Mouse (Mus musculus) forebrain, embryonic 10.5 days (tissue): ENCODE data around the gene Thumpd2. TPM values are rescaled to one million over a fixed set of nuclear protein-coding genes. Genes with fewer than 3 reads are reported as not detected.
A peak's percentile ranks its signal among the peaks of the same experiment; 100 is the strongest.

Experiments
- DNase-seq: peaks from one replicate; pipeline ENCODE4 v3.0.0-alpha.2; 2017; ENCODE audit warnings: low spot score; ENCODE audit errors: extremely low spot score
- H3K27ac ChIP-seq: fragments of 300-500 bp; sonication (generic); 2 replicates; pipeline ENCODE4 v1.5.1; 2016; ENCODE audit warnings: mild to moderate bottlenecking
- H3K27me3 ChIP-seq: fragments of 300-500 bp; sonication (generic); 2 replicates; pipeline ENCODE4 v1.6.1; 2016; ENCODE audit warnings: mild to moderate bottlenecking; ENCODE audit not compliant: poor library complexity, severe bottlenecking
- H3K36me3 ChIP-seq: fragments of 300-500 bp; sonication (generic); replicated peaks from 2 replicates; pipeline ENCODE4 v1.6.1; 2016; ENCODE audit warnings: mild to moderate bottlenecking, moderate library complexity
- H3K4me1 ChIP-seq: fragments of 300-500 bp; sonication (generic); 2 replicates; pipeline ENCODE4 v1.6.1; 2016
- H3K4me3 ChIP-seq: fragments of 300-500 bp; sonication (generic); 2 replicates; pipeline ENCODE4 v1.5.1; 2016; ENCODE audit warnings: mild to moderate bottlenecking, moderate library complexity
- H3K9me3 ChIP-seq: fragments of 300-500 bp; sonication (generic); 2 replicates; pipeline ENCODE4 v1.6.1; 2016; ENCODE audit warnings: mild to moderate bottlenecking, moderate library complexity
- WGBS: fragments of 180-500 bp; shearing (Covaris S2); methylation state at CpG from one replicate; pipeline ENCODE4 v1.1.7; 2016; 5-methylcytosine and 5-hydroxymethylcytosine counted together
- polyA plus RNA-seq: library from polyadenylated mRNA; unstranded; fragments of >200 nt; fragmentation: Nextera tagmentation; extraction: Ambion mirVana; gene quantifications from 2 replicates; pipeline ENCODE4 v1.2.1, GENCODE M21; 2016

Gene Thumpd2
- polyA plus RNA-seq, 1 experiment from 2014 or later: 15.9 TPM

DNA sequence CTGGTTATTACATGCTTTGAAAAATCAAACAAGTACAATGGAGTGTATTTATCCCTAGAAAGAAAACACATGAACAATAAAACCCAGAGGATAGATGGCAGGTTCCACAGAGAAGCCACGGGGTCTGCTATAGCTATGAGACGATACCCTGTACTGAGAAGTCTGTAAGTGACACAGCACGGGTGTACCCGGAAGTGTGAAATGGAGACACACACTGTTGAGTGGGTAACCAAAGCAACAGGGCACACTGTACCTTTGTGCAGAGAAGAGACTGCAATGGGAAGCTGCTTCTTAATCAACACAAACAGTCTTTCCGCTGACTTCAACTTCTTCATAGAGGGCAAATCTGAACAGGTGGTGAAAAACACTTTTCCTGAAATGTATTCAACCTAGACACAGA is 9.4 kb downstream of the Thumpd2 start:
- 95% methylated on average over 5 of the region's 5 CpGs for WGBS
- Histone ChIP-seq H3K36me3 (peaks cover 39% of the 10 kb centered on the region), H3K27ac (no peak overlapping the region), H3K9me3 (no peaks in the 10 kb centered on the region), H3K4me1 (no peaks in the 10 kb centered on the region), H3K27me3 (no peaks in the 10 kb centered on the region), H3K4me3 (no peak overlapping the region)
- DNase-seq: no peak

DNA sequence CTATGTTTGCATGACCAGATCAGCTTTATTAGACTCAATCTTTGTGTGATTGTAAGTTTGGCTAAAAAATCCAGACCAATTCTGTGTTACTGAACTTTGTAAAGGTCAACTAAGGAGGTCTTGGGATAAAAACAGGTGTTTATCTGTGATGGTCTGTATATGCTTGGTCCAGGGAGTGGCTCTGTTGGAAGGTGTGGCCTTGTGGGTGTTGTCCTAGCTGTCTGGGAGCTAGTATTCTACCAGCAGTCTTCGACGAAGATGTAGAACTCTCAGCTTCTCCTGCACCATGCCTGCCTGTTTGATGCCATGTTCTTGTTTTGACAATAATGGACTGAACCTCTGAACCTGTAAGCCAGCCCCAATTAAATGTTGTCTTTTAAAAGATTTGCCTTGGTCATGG is 11.6 kb downstream of the Thumpd2 start:
- Histone ChIP-seq H3K4me1 (peaks cover 1% of the 10 kb centered on the region; the same call in 1 of the 2 replicates), H3K36me3 (peaks cover 47% of the 10 kb centered on the region), H3K4me3 (no peak overlapping the region), H3K27me3 (no peaks in the 10 kb centered on the region), H3K9me3 (no peaks in the 10 kb centered on the region), H3K27ac (no peak overlapping the region)
- WGBS: 95% methylated on average over 2 of the region's 2 CpGs
- no peak for DNase-seq

DNA sequence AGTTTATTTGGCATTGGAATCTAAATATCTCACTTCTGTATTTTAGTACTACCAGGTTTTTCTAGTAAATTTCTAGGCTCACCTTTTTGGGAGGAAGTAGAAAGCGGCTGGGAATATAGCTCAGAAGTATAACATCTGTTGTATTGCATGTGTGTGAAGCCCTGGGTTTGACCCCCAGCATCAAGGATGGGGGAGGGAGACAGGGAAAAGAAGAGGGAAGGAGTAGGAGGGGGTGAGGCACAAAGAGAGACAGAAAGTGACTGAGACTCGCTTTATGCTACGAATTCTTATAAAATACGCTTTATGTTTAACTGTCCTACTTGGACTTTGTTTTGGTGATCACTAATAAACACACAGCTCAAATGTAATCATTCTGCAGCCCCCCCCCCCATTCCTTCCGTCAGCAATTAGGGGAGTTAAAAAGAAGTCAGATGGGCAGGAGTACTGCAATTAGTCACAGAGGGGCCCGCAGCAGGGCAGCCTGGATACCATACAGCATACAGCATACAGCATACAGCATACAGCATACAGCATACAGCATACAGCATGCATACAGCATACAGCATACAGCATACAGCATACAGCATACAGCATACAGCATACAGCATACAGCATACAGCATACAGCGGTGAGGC is 16.8 kb downstream of the Thumpd2 start:
- peaks cover 3% of the 10 kb centered on the region; the same call in 1 of the 2 replicates for H3K4me1 ChIP-seq
- no peaks in the 10 kb centered on the region for H3K9me3 ChIP-seq
- DNase-seq: no peak
- peaks cover 57% of the 10 kb centered on the region for H3K36me3 ChIP-seq
- WGBS: 89% methylated on average over 7 of the region's 7 CpGs
- H3K27me3 ChIP-seq: no peaks in the 10 kb centered on the region
- H3K4me3 ChIP-seq: no peak overlapping the region
- 0 out of 2 replicates have a peak overlapping the region, but pooled peaks have one; percentile 4 for H3K27ac ChIP-seq

DNA sequence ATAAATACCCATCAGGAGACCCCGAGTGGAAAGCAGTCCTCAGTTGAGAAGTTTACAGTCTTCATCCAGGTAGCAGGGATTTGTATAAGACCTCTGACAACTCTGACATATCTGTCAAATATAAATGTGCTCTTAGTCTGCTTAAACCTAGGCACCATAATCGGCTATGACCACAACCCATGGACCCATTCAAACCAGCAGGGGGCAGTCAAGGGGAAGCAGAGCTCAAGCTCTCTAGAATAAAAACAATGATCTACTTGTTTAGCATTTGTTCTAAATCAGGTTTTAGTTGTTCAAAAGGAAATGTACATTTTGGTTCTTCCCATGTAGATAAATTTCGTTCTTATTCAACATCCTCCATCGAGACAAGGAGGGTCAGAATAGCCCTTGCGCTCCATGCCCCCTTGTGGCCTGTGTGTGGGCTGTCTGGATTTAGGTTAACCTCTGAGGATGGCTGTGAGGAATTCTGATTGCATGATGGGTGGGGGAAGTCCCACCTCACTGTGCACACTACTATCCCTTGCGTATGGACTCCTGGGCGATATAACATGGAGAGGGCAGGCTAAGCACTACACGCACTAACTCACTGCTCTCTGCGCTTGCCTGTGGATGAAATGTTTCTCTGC is 19.2 kb downstream of the Thumpd2 start:
- Histone ChIP-seq H3K27me3 (no peaks in the 10 kb centered on the region), H3K9me3 (no peaks in the 10 kb centered on the region), H3K4me3 (no peak overlapping the region), H3K4me1 (peaks cover 3% of the 10 kb centered on the region; the same call in 1 of the 2 replicates), H3K36me3 (peaks cover 57% of the 10 kb centered on the region), H3K27ac (no peak overlapping the region)
- 94% methylated on average over 9 of the region's 9 CpGs for WGBS
- DNase-seq: no peak

DNA sequence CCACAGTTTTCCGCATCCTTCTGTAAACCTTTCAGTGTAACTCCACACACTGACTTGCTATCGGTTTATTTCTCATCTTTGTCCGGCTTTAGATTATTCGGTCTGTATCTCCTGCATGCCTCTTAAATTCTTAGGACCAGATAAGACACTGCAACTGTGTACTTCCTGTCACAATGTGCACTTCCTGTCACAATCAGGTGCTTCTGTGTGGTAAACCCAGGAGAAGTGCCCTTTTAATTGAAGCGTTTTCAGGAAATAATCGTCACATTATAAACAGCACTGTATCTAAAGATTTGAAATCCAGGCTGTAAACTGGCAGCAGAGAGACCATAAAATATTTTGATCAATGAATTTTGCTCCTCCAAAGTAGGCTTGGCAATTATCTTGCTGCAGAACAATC is 19.8 kb downstream of the Thumpd2 start:
- Histone ChIP-seq H3K4me3 (no peak overlapping the region), H3K27ac (no peak overlapping the region), H3K9me3 (no peaks in the 10 kb centered on the region), H3K36me3 (peaks cover 59% of the 10 kb centered on the region), H3K4me1 (peaks cover 3% of the 10 kb centered on the region; the same call in 1 of the 2 replicates), H3K27me3 (no peaks in the 10 kb centered on the region)
- WGBS: 97% methylated on average over 6 of the region's 6 CpGs
- no peak for DNase-seq

DNA sequence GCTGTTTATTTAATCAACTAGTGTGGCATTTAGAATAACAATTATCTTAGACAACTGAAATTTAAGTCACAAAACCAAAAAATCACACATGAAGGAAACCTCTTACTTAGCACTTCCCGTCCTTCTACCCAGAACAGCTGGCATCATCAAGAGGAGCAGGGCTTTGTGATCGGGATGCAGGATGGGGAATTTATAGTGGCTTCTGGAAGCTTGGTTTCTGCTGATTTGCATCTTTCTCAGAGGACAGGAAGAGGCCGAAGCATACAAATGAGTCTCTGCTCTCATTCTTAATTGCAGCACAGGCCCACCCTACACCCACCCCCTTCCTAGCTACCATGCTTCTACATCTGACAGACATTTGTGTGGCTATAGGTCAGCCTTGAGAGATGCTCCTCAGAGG is 20.5 kb downstream of the Thumpd2 start:
- H3K36me3 ChIP-seq: peaks cover 61% of the 10 kb centered on the region

DNA sequence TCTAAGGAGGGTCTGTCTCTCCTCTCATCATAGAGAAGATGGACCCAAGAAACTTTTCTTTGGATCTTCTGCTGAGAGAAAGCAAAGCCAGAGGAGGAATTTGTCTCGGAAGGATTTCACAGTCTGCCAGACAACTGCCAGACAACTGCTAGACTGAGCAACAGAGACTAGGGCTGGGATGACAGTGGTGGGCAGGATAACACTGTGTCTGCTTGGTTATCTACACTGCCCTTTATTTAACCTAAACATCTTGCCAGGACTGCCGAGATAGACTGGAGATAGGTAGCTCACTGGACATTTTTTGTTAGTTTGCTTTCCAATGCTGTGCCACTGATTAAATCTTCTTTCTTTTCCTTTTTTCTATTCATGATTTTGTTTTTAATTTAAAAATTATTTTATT is 23.2 kb downstream of the Thumpd2 start:
- H3K4me1 ChIP-seq: no peaks in the 10 kb centered on the region
- no peaks in the 10 kb centered on the region for H3K27me3 ChIP-seq
- no peak overlapping the region for H3K4me3 ChIP-seq
- WGBS: 97% methylated on average over 2 of the region's 2 CpGs
- no peak for DNase-seq
- no peak overlapping the region for H3K27ac ChIP-seq
- H3K36me3 ChIP-seq: peaks cover 78% of the 10 kb centered on the region
- H3K9me3 ChIP-seq: no peaks in the 10 kb centered on the region

More for the DNA sequence above, 20.5 kb downstream of the Thumpd2 start:
- Histone ChIP-seq H3K4me3 (no peak overlapping the region), H3K4me1 (peaks cover 3% of the 10 kb centered on the region; the same call in 1 of the 2 replicates), H3K27ac (no peak overlapping the region), H3K27me3 (no peaks in the 10 kb centered on the region), H3K9me3 (no peaks in the 10 kb centered on the region)
- no peak for DNase-seq
- WGBS: 95% methylated on average over 3 of the region's 3 CpGs

DNA sequence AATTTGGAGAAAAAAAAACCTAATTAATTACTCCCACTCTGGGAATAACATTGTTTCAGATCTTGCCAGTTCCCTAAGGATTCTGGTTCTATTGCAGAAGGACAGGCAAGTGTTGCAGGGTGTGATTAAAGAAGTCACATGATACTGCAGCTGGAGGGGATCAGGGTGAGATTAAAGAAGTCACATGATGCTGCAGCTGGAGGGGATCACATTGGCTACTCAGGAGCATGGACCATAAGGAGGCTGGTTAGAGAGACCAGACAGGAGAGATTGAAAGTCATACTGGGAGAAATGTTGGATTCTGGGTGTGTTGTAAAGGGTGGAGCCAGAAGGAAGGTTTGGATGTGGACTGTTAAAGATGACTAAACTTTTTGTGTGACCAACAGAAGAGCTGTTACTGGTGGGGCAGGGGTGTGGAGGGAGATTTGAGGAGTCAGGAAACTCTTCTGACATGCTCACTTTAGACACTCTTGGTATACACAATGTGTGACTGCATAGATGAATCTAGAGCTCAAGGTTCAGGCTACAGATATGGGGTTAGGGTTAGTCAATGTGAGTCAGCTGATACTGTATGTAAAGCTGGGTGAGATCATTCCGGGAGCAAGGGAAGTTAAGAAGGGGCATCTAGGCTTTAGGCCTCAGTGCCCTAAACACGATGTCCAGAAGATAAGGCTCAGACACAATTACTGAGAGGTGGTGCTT is 26.0 kb downstream of the Thumpd2 start:
- DNase-seq: no peak
- no peaks in the 10 kb centered on the region for H3K27me3 ChIP-seq
- WGBS: 94% methylated on average over 2 of the region's 2 CpGs
- no peaks in the 10 kb centered on the region for H3K4me1 ChIP-seq
- no peak overlapping the region for H3K4me3 ChIP-seq
- H3K9me3 ChIP-seq: no peaks in the 10 kb centered on the region
- no peak overlapping the region for H3K27ac ChIP-seq
- H3K36me3 ChIP-seq: peaks cover 83% of the 10 kb centered on the region

DNA sequence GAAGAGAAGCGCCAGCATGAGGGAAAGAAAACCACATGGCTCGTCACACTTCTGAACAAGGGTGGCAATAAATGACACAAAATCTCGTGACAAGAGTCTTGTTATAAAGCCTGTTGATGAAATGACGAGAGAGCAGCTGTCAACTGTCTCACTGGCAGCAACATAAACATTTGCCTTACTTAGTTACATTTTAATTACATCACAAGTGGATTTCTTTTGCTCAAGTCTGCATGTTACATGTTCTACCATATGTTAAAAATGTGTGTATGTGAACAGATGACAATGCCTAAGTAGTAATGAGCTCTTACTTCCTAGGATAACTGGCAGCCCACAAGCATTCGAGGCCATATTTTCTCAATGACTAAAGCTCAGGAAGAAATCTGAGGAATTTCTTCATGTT is 29.5 kb downstream of the Thumpd2 start:
- Histone ChIP-seq H3K27ac (no peak overlapping the region), H3K36me3 (peaks cover 72% of the 10 kb centered on the region), H3K9me3 (no peaks in the 10 kb centered on the region), H3K4me3 (no peak overlapping the region), H3K4me1 (no peaks in the 10 kb centered on the region), H3K27me3 (no peaks in the 10 kb centered on the region)
- no peak for DNase-seq
- 92% methylated on average over 5 of the region's 5 CpGs for WGBS

DNA sequence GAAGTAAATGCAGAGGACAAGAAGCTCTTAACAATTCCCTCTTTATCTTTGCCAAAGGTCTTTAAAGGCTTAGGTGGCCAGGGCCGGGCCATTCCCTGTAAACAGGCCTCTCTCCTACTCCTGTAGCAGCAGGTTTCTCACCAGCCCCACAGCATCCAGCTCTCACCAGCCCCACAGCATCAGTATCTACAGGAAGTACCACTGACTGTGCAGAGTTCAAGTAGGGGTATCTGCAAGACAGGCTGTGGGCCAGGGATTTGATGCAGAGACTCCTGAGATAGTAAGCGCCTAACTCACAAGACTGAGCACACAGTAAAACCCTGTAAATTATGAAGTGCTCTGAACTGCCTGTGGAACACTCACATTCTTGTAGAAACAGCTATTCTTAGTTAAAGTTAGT is 31.9 kb downstream of the Thumpd2 start:
- Histone ChIP-seq H3K4me3 (no peak overlapping the region), H3K4me1 (no peaks in the 10 kb centered on the region), H3K9me3 (no peaks in the 10 kb centered on the region), H3K27me3 (no peaks in the 10 kb centered on the region), H3K36me3 (peaks cover 67% of the 10 kb centered on the region), H3K27ac (no peak overlapping the region)
- 85% methylated on average over 2 of the region's 2 CpGs for WGBS
- DNase-seq: no peak

DNA sequence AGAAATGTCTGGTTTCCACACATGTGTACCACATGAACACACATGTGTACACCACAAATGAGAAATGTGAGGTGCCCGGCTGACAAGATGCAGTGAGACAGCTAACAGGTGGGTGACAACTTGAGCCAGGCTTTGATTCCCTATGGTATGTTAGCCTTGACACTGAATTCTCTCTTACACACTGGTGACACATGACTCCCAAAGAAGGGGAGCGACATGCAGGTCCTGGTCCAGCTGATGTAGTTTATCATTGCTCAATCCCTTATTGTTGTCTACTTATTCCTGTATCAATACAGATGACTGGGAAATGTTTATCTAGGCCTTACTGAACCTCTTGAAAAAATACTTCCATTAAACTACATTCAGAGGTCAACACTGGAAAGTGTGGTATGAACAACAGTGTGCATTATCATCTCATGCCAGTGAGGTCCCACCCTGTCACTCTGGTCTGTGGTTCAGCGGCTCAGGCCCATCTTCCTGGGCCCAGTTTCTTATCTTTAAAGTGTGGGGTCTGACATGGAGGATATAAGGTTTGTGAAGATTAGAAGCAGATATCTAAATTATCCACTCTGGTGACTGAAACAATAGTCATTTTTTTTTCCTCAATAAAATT is 32.9 kb downstream of the Thumpd2 start:
- H3K36me3 ChIP-seq: peaks cover 61% of the 10 kb centered on the region
- H3K9me3 ChIP-seq: no peaks in the 10 kb centered on the region
- no peak overlapping the region for H3K4me3 ChIP-seq
- no peaks in the 10 kb centered on the region for H3K27me3 ChIP-seq
- 95% methylated on average over 3 of the region's 3 CpGs for WGBS
- no peaks in the 10 kb centered on the region for H3K4me1 ChIP-seq
- H3K27ac ChIP-seq: no peak overlapping the region
- DNase-seq: no peak

DNA sequence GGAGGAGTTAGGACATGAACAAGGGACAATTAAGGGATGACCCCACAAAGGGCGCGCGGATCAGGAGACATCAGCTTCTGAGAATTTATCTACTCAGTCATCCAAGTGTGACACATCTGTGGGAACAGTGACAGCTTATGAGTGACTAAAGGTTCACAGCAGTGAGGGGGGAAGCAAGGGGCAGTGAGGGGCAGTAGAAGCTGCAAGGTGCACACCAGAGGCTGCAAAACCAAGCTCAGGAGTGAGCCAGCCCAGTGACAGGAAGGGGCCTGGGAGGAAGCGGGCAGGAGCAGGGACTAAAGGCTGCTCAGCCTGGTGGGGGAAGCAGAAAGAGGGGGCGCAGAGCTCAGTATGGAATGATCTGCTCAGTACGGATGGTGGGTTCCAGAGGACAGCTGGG is 37.6 kb downstream of the Thumpd2 start:
- H3K27me3 ChIP-seq: no peaks in the 10 kb centered on the region
- H3K27ac ChIP-seq: no peak overlapping the region
- no peaks in the 10 kb centered on the region for H3K9me3 ChIP-seq
- H3K4me3 ChIP-seq: no peak overlapping the region
- H3K4me1 ChIP-seq: no peaks in the 10 kb centered on the region
- H3K36me3 ChIP-seq: peaks cover 73% of the 10 kb centered on the region
- no peak for DNase-seq
- 97% methylated on average over 6 of the region's 6 CpGs for WGBS

DNA sequence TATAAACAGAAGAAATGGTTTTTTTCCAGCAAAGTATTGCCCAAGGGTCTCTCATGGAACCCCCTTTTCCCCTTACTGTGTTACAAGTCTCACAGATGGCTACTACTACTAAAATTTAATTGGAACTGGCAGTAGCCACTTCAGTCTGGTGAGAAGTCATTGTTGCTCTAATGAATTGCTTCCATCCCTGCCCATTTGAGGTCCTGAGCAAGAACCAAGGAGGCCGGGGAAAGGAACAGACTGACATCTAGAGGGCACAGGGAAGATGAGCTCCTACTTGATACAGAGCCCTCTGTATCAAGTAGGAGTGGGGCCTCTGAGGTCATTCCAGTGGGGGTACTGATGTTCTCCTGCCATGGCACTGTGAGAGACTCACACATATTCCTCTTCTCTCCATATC is 47.8 kb downstream of the Thumpd2 start:
- WGBS: 64% methylated on average over 1 of the region's 1 CpGs
- DNase-seq: no peak
- no peaks in the 10 kb centered on the region for H3K36me3 ChIP-seq
- H3K9me3 ChIP-seq: no peaks in the 10 kb centered on the region
- 0 out of 2 replicates have a peak, but pooled peaks cover 4% of the 10 kb centered on the region for H3K4me1 ChIP-seq
- no peaks in the 10 kb centered on the region for H3K27me3 ChIP-seq
- no peak overlapping the region for H3K4me3 ChIP-seq
- no peak overlapping the region for H3K27ac ChIP-seq
